Mouse (Mus musculus) MEL (cell line): ENCODE results near the gene Bag6. TPM values are rescaled to one million over a fixed set of nuclear protein-coding genes. Genes with fewer than 3 reads are reported as not detected.

Experiments used
- DNase-seq: peaks from one replicate; pipeline ENCODE4 v3.0.0; 2011; ENCODE audit warnings: low read depth, low spot score
- H3K27ac ChIP-seq: 2 replicates; pipeline ENCODE4 v1.5.1; 2012; ENCODE audit warnings: low read depth, mild to moderate bottlenecking, control low read depth, low read length, moderate library complexity; ENCODE audit not compliant: control insufficient read depth
- H3K27me3 ChIP-seq, 2 experiments: fragments of 150-350 bp in 1 of 2; sonication (generic) in 1 of 2; 2 replicates each; pipeline ENCODE4 v1.6.1; 2012; ENCODE audit warnings: low read length in 2 of 2, mild to moderate bottlenecking in 2 of 2, improper control_type of control experiment in 1 of 2, moderate library complexity in 1 of 2; ENCODE audit not compliant: insufficient read depth in 2 of 2, control insufficient read depth in 1 of 2
- H3K36me3 ChIP-seq, 2 experiments: 2 replicates each; pipeline ENCODE4 v1.6.1; 2012 to 2014; ENCODE audit warnings: low read length in 2 of 2, improper control_type of control experiment in 1 of 2, inconsistent platforms in 1 of 2, mild to moderate bottlenecking in 1 of 2; ENCODE audit not compliant: insufficient read depth in 2 of 2, control insufficient read depth in 1 of 2
- H3K4me1 ChIP-seq, 2 experiments: fragments of 150-350 bp in 1 of 2; sonication (generic) in 1 of 2; 2 replicates each; pipeline ENCODE4 v1.6.1; 2012; ENCODE audit warnings: low read length in 2 of 2, improper control_type of control experiment in 1 of 2, mild to moderate bottlenecking in 1 of 2; ENCODE audit not compliant: insufficient read depth in 2 of 2, control insufficient read depth in 1 of 2
- H3K4me3 ChIP-seq, 2 experiments: fragments of 150-350 bp in 1 of 2; sonication (generic) in 1 of 2; 2 replicates each; pipeline ENCODE4 v1.5.1; 2012; ENCODE audit warnings: low read depth in 2 of 2, low read length in 2 of 2, mild to moderate bottlenecking in 2 of 2, moderate library complexity in 2 of 2, control low read depth in 1 of 2, improper control_type of control experiment in 1 of 2; ENCODE audit not compliant: control insufficient read depth in 1 of 2, insufficient read depth in 1 of 2
- H3K79me2 ChIP-seq: 2 replicates; pipeline ENCODE4 v1.6.1; 2012; ENCODE audit warnings: mild to moderate bottlenecking, low read length, moderate library complexity; ENCODE audit not compliant: control insufficient read depth, poor library complexity, insufficient read depth
- H3K9ac ChIP-seq: 2 replicates; pipeline ENCODE4 v1.6.1; 2012; ENCODE audit warnings: low read depth, mild to moderate bottlenecking, control low read depth, low read length, moderate library complexity; ENCODE audit not compliant: control insufficient read depth, poor library complexity, severe bottlenecking
- H3K9me3 ChIP-seq: fragments of 150-350 bp; sonication (generic); replicated peaks from 2 replicates; pipeline ENCODE4 v1.6.1; 2012; ENCODE audit warnings: mild to moderate bottlenecking, low read length, improper control_type of control experiment, moderate library complexity; ENCODE audit not compliant: insufficient read depth
- CHD1 ChIP-seq: IDR thresholded peaks from 2 replicates; pipeline ENCODE4 v1.6.1; 2012; ENCODE audit warnings: low read depth, mild to moderate bottlenecking, inconsistent platforms, low read length, improper control_type of control experiment
- CTCF ChIP-seq, 3 experiments: IDR thresholded peaks in 2 of 3; conservative IDR thresholded peaks in 1 of 3; 2 replicates each; pipeline ENCODE4 v1.5.1; 2011 to 2012; ENCODE audit warnings: low read length in 3 of 3, low read depth in 2 of 3, mild to moderate bottlenecking in 2 of 3, improper control_type of control experiment in 1 of 3, inconsistent platforms in 1 of 3, mixed read lengths in 1 of 3, moderate library complexity in 1 of 3; ENCODE audit not compliant: control insufficient read depth in 1 of 3, insufficient read depth in 1 of 3, poor library complexity in 1 of 3, severe bottlenecking in 1 of 3
- ETS1 ChIP-seq: IDR thresholded peaks from 2 replicates; pipeline ENCODE4 v1.6.1; 2012; ENCODE audit warnings: low read depth, mild to moderate bottlenecking, inconsistent platforms, low read length, improper control_type of control experiment, moderate library complexity
- GABPA ChIP-seq: IDR thresholded peaks from 2 replicates; pipeline ENCODE4 v1.6.1; 2012; ENCODE audit warnings: low read depth, mild to moderate bottlenecking, inconsistent platforms, low read length, improper control_type of control experiment, moderate library complexity
- HCFC1 ChIP-seq: IDR thresholded peaks from 2 replicates; pipeline ENCODE4 v1.6.1; 2012; ENCODE audit warnings: low read depth, mild to moderate bottlenecking, inconsistent platforms, low read length, improper control_type of control experiment, moderate library complexity
- MAFK ChIP-seq: IDR thresholded peaks from 2 replicates; pipeline ENCODE4 v1.6.1; 2011; ENCODE audit warnings: low read depth, mild to moderate bottlenecking, low read length, improper control_type of control experiment, borderline replicate concordance
- MXI1 ChIP-seq: IDR thresholded peaks from 2 replicates; pipeline ENCODE4 v1.6.1; 2011; ENCODE audit warnings: mild to moderate bottlenecking, low read depth, low read length, improper control_type of control experiment
- POLR2A ChIP-seq, 2 experiments: IDR thresholded peaks; 2 replicates each; pipeline ENCODE4 v1.6.1; 2011 to 2012; ENCODE audit warnings: low read length in 2 of 2, mild to moderate bottlenecking in 2 of 2, control low read depth in 1 of 2, improper control_type of control experiment in 1 of 2, low read depth in 1 of 2, moderate library complexity in 1 of 2; ENCODE audit not compliant: control insufficient read depth in 1 of 2, insufficient read depth in 1 of 2, poor library complexity in 1 of 2
- POLR2AphosphoS2 ChIP-seq: IDR thresholded peaks from 2 replicates; pipeline ENCODE4 v1.6.1; 2011; ENCODE audit warnings: low read length, improper control_type of control experiment
- RAD21 ChIP-seq: IDR thresholded peaks from 2 replicates; pipeline ENCODE4 v1.6.1; 2011; ENCODE audit warnings: mild to moderate bottlenecking, low read depth, low read length, improper control_type of control experiment
- SMC3 ChIP-seq: IDR thresholded peaks from 2 replicates; pipeline ENCODE4 v1.6.1; 2011; ENCODE audit warnings: low read depth, low read length, improper control_type of control experiment
- TCF12 ChIP-seq: IDR thresholded peaks from 2 replicates; pipeline ENCODE4 v1.6.1; 2014; ENCODE audit warnings: low read depth, mild to moderate bottlenecking, inconsistent platforms, low read length, improper control_type of control experiment, moderate library complexity
- UBTF ChIP-seq: IDR thresholded peaks from 2 replicates; pipeline ENCODE4 v1.6.1; 2012; ENCODE audit warnings: low read depth, mild to moderate bottlenecking, inconsistent platforms, low read length, improper control_type of control experiment, moderate library complexity, borderline replicate concordance; ENCODE audit not compliant: insufficient read depth
- ZC3H11A ChIP-seq: IDR thresholded peaks from 2 replicates; pipeline ENCODE4 v1.6.1; 2012; ENCODE audit warnings: low read depth, mild to moderate bottlenecking, inconsistent platforms, low read length, improper control_type of control experiment
- polyA plus RNA-seq, 2 experiments: library from polyadenylated mRNA; stranded (reverse) in 1 of 2; unstranded in 1 of 2; fragments of >175 nt in 1 of 2; fragments of >200 nt in 1 of 2; gene quantifications; 2 replicates each; pipeline versions ENCODE4 v1.2.1 to v1.2.4; 2012; ENCODE audit warnings: low replicate concordance in 2 of 2, low read depth in 1 of 2; ENCODE audit not compliant: insufficient read length in 2 of 2, insufficient read depth in 1 of 2, missing spikeins in 1 of 2
- total RNA-seq: library from RNA; depleted of rRNA; stranded (reverse); fragments of 300-350 nt; gene quantifications from 2 replicates; pipeline ENCODE4 v1.2.3, GENCODE M21; 2012

Bag6 gene
- total and polyA plus RNA-seq, 3 experiments, result 102 to 283 TPM; not detected in 1

DNA sequence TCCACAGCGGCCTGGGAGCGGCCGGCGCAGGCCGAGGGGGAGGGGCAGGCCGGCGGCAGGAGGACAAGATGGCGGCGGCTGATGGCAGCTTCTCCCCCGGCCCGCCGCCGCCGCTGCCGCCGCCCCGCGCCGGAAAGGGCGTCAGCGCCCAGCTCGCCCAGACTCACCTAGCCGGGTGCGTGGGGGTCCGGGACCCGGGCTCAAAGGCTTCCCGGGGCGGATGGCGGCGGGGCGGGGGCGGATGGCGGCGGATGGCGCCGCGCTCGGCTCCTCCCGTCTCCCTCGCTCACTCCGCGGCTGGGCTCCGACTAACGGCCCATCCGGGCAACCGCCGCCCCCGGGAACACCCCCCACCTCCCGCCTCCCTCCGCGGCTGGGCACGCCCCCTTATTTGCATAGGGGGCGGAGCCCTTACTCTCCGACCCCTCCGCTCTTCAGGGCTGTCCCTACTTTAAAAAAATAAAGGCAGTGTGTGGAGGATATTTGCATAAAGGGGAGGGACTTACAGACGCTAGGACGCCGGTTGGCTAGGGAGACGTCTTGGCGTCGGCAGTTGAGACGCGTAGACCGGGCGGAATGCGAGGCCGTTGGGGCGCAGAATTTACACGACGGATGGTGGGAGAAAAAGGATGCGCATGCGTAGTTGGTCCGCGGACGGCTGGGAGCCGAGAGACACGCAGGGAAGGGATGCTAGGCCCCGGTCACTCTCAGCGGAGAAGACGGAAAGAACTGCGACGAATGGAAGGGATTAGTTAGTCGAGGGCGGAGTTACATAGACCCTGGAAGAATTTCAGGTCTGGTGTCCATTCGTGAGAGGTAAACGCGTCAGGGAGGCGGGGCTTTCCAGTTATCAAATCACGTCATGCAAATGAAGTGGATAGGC lies 29.8 kb downstream of the Bag6 start, which contains the start of gene Prrc2a (continued):
- TF ChIP-seq GABPA, result no peak
- TF ChIP-seq POLR2A (IDR thresholded peaks at IDR 0.05; ENCODE audit: control insufficient read depth in 1 of 2, insufficient read depth in 1 of 2, low read depth in 1 of 2, low read length in 2 of 2, poor library complexity in 1 of 2), result peak; percentile 64 to 75

DNA sequence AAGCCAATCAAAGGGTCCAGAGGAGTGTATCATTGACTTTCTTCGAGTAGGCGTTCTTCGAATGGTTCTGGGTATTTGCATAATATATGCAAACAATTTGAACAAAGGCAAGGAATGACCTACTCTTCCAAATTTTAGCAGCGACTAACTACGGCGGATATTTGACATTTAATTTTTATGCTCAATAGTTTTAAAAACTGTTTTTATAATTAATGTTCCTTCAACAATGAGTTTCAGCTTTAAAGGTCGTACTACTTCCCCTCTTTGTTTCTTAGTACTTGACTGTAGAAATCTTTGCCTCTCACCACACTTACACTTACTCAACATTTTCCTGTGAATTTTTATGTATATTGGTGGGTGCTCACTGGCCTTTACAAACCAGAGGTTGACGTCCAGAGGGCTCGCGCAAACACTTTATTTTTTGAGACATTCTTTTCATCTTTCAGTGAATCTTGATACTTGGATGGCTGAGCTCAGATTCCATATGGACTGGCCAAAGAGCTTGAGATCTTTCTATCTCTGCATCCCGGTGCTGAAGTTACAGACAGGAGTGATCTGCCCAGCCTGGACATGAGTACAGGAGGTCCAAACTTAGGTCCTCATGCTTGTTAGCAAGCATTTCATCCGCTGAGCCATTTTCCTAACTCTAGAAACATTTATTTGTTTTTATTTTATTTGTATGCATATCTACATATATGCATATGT lies 30.6 kb downstream of the Bag6 start:
- peak overlapping the region; percentile 89 to 92 for H3K4me3 ChIP-seq
- peak overlapping the region; percentile 85 for H3K9ac ChIP-seq
- peaks cover 3 to 13% of the 10 kb centered on the region in 2 experiments; a peak in 3 of 4 replicates for H3K4me1 ChIP-seq
- DNase-seq, result no peak
- peak overlapping the region; percentile 96 for H3K27ac ChIP-seq
- TF ChIP-seq RAD21 (no peak), MXI1 (peak; percentile 51; the same call in 1 of the 2 replicates), POLR2AphosphoS2 (no peak)
- no peaks in the 10 kb centered on the region for H3K27me3 ChIP-seq
- peaks cover 43% of the 10 kb centered on the region for H3K79me2 ChIP-seq
- H3K9me3 ChIP-seq, result no peaks in the 10 kb centered on the region
- peaks cover 13 to 21% of the 10 kb centered on the region in 2 experiments for H3K36me3 ChIP-seq

DNA sequence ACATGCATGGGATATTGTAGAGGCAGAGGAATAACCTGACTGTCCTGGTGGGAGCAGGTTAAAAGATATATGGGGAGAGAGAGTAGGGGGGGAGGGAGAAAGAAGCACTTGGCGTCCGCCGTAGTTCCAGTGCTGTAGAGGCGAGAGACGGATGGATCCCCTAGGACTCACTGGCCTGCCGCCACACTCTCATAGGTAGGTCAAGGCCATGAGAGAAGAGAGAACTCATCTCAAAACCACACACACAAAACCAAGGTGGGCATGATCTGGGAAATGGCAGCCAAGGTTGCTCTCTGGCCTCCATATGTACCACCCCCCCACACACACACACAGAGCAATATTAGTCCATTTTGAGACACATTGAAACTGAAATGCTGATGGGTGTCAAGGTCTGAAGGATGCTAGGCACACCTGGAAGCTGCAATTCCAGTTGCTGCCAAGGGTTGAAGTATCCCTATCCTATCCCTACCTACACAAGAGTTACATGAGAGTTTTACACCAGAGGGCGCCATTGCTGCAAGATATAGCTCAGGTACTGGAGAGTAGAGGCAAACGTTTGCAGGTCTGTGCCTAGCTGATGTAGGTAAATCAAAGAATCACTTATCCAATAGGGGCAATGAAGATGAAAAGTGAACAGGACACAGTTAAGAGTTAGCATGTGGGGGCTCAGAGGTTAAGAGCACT lies 31.5 kb downstream of the Bag6 start:
- peak; percentile 90 for DNase-seq
- peaks cover 8 to 21% of the 10 kb centered on the region in 2 experiments for H3K36me3 ChIP-seq
- TF ChIP-seq CTCF (IDR thresholded peaks at IDR 0.05 in 2 of 3, conservative IDR thresholded peaks at IDR 0.05 in 1 of 3; ENCODE audit: control insufficient read depth in 1 of 3, insufficient read depth in 1 of 3, low read depth in 2 of 3, low read length in 3 of 3, poor library complexity in 1 of 3, severe bottlenecking in 1 of 3) (peak; percentile 46 to 93 (median 83)), TCF12 (no peak), MXI1 (no peak), CHD1 (no peak), SMC3 (peak; percentile 90), ZC3H11A (peak; percentile 78), MAFK (no peak), ETS1 (no peak), HCFC1 (peak; percentile 29; the same call in 1 of the 2 replicates), RAD21 (peak; percentile 80), UBTF (no peak)
- no peak overlapping the region for H3K4me3 ChIP-seq
- H3K4me1 ChIP-seq, result peaks cover 3 to 13% of the 10 kb centered on the region in 2 experiments; a peak in 3 of 4 replicates
- no peaks in the 10 kb centered on the region for H3K9me3 ChIP-seq
- no peaks in the 10 kb centered on the region for H3K27me3 ChIP-seq
- no peak overlapping the region for H3K27ac ChIP-seq
- no peak overlapping the region; the same call in 1 of the 2 replicates for H3K9ac ChIP-seq
- H3K79me2 ChIP-seq, result peaks cover 35% of the 10 kb centered on the region
